Mouse (Mus musculus) cerebellum, adult 11-12 months (tissue): ENCODE measurements at regions not wholly inside any gene's neighbourhood (a gene's known extent, or its start where the extent isn't known, plus 50 kb on each side); places are given as distances from the start of the nearest gene placed in this dataset.

Experiments used
- DNase-seq: peaks from one replicate; pipeline ENCODE4 v3.0.0; 2022

- no peak for DNase-seq
Observed at GRCm38 (mm10) chr10:43721356-43721755, 143.3 kb downstream of the Cd24a start.

GRCm38 (mm10) chr10:43722164-43722563 is 144.1 kb downstream of the Cd24a start:
- DNase-seq: no peak

GRCm38 (mm10) chr10:43722711-43723614 is 144.9 kb downstream of the Cd24a start:
- no peak for DNase-seq

GRCm38 (mm10) chr10:43723615-43723937 is 145.5 kb downstream of the Cd24a start:
- no peak for DNase-seq

- DNase-seq: no peak
Observed at GRCm38 (mm10) chr10:43727746-43728145, 149.7 kb downstream of the Cd24a start.

- no peak for DNase-seq
Observed at GRCm38 (mm10) chr10:43729184-43729583, 151.1 kb downstream of the Cd24a start.

GRCm38 (mm10) chr10:43733618-43734415 is 155.7 kb downstream of the Cd24a start:
- no peak for DNase-seq

- no peak for DNase-seq
Observed at GRCm38 (mm10) chr10:43739181-43739580, 161.1 kb downstream of the Cd24a start.

GRCm38 (mm10) chr10:43739718-43740117 is 161.6 kb downstream of the Cd24a start:
- no peak for DNase-seq

GRCm38 (mm10) chr10:43740204-43740865 is 161.2 kb downstream of the Qrsl1 start:
- no peak for DNase-seq

GRCm38 (mm10) chr10:43741361-43742084 is 160.0 kb downstream of the Qrsl1 start:
- DNase-seq: no peak

GRCm38 (mm10) chr10:43742085-43743054 is 159.2 kb downstream of the Qrsl1 start:
- no peak for DNase-seq

- no peak for DNase-seq
Observed at GRCm38 (mm10) chr10:43743188-43744120, 158.1 kb downstream of the Qrsl1 start.

- DNase-seq: no peak
Observed at GRCm38 (mm10) chr10:43745931-43746630, 155.5 kb downstream of the Qrsl1 start.

GRCm38 (mm10) chr10:43746631-43747001 is 154.9 kb downstream of the Qrsl1 start:
- DNase-seq: no peak

- no peak for DNase-seq
Observed at GRCm38 (mm10) chr10:43747541-43747940, 154.0 kb downstream of the Qrsl1 start.

- no peak for DNase-seq
Observed at GRCm38 (mm10) chr10:43748300-43748699, 153.2 kb downstream of the Qrsl1 start.

- DNase-seq: no peak
Observed at GRCm38 (mm10) chr10:43749496-43750110, 151.9 kb downstream of the Qrsl1 start.

- DNase-seq: no peak
Observed at GRCm38 (mm10) chr10:43750401-43750800, 151.1 kb downstream of the Qrsl1 start.
